Mouse (Mus musculus) kidney, embryonic 15.5 days (tissue): ENCODE measurements around the gene Gm9573. TPM values are rescaled to one million over a fixed set of nuclear protein-coding genes. Genes with fewer than 3 reads are reported as not detected.
A peak's percentile ranks its signal among the peaks of the same experiment; 100 is the strongest.

Experiments
- ATAC-seq: fragments of 200-750 bp; cut with Nextera tagmentation; replicated peaks from 2 replicates; pipeline ENCODE4 v1.8.0; 2017; ENCODE audit warnings: moderate TSS enrichment; ENCODE audit not compliant: low FRiP score
- H3K27ac ChIP-seq: fragments of 300-500 bp; sonication (generic); 2 replicates; pipeline ENCODE4 v1.5.1; 2015; ENCODE audit warnings: mild to moderate bottlenecking, inconsistent platforms
- H3K27me3 ChIP-seq: fragments of 300-500 bp; sonication (generic); 2 replicates; pipeline ENCODE4 v1.6.1; 2015; ENCODE audit warnings: inconsistent platforms
- H3K36me3 ChIP-seq: fragments of 300-500 bp; sonication (generic); 2 replicates; pipeline ENCODE4 v1.6.1; 2015; ENCODE audit warnings: inconsistent platforms
- H3K4me1 ChIP-seq: fragments of 300-500 bp; sonication (generic); 2 replicates; pipeline ENCODE4 v1.6.1; 2015; ENCODE audit warnings: inconsistent platforms
- H3K4me2 ChIP-seq: fragments of 300-500 bp; sonication (generic); 2 replicates; pipeline ENCODE4 v1.6.1; 2015; ENCODE audit warnings: moderate library complexity, mild to moderate bottlenecking, inconsistent platforms
- H3K4me3 ChIP-seq: fragments of 300-500 bp; sonication (generic); replicated peaks from 2 replicates; pipeline ENCODE4 v1.5.1; 2015; ENCODE audit warnings: mild to moderate bottlenecking, inconsistent platforms
- H3K9ac ChIP-seq: fragments of 300-500 bp; sonication (generic); 2 replicates; pipeline ENCODE4 v1.6.1; 2015; ENCODE audit warnings: mild to moderate bottlenecking, inconsistent platforms
- H3K9me3 ChIP-seq: fragments of 300-500 bp; sonication (generic); replicated peaks from 2 replicates; pipeline ENCODE4 v1.6.1; 2016; ENCODE audit warnings: inconsistent platforms
- WGBS: fragments of 180-500 bp; shearing (Covaris S2); methylation state at CpG from one replicate; pipeline ENCODE4 v1.1.7; 2015; ENCODE audit warnings: mixed read lengths; 5-methylcytosine and 5-hydroxymethylcytosine counted together
- polyA plus RNA-seq: library from polyadenylated mRNA; unstranded; fragments of >200 nt; fragmentation: Nextera tagmentation; extraction: Ambion mirVana; gene quantifications from 2 replicates; pipeline ENCODE4 v1.2.1, GENCODE M21; 2015

Gene Gm9573
- not detected in 2 replicates for polyA plus RNA-seq

- Histone ChIP-seq H3K4me2 (no peak within 1 kb of the TSS), H3K27me3 (no peaks in the 10 kb centered on the region), H3K9me3 (no peaks in the 10 kb centered on the region), H3K9ac (no peak within 1 kb of the TSS), H3K27ac (no peak within 1 kb of the TSS), H3K4me3 (no peak within 1 kb of the TSS), H3K36me3 (no peaks in the 10 kb centered on the region), H3K4me1 (no peaks in the 10 kb centered on the region)
- WGBS: 85% methylated on average over 7 of the region's 7 CpGs
- no peak for ATAC-seq
Measured at GRCm38 (mm10) chr17:35626537-35626936, at the start of gene Gm9573. Gene Gm9573, minus strand, starts transcription at chr17:35626637.

GRCm38 (mm10) chr17:35673416-35674035, 47.1 kb upstream of the Gm9573 start, which contains the start of gene Gtf2h4:
Gene Gtf2h4, minus strand, starts transcription at chr17:35673739.
- peak; percentile 97 for ATAC-seq
- Histone ChIP-seq H3K4me2 (peak within 1 kb of the TSS; percentile 83), H3K27ac (peak within 1 kb of the TSS; percentile 59; the same call in 1 of the 2 replicates), H3K36me3 (peaks cover 18% of the 10 kb centered on the region; the same call in 1 of the 2 replicates), H3K27me3 (no peaks in the 10 kb centered on the region), H3K9ac (peak within 1 kb of the TSS; percentile 89), H3K9me3 (no peaks in the 10 kb centered on the region), H3K4me3 (peak within 1 kb of the TSS; percentile 79), H3K4me1 (peaks cover 11% of the 10 kb centered on the region)
- WGBS: 1% methylated on average over 23 of the region's 23 CpGs

- no peak for ATAC-seq
- peak overlapping the region; percentile 79; the same call in 1 of the 2 replicates for H3K4me3 ChIP-seq
- H3K4me1 ChIP-seq: peaks cover 15% of the 10 kb centered on the region
- peak overlapping the region; percentile 83 for H3K4me2 ChIP-seq
- WGBS: 87% methylated on average over 6 of the region's 6 CpGs
- H3K36me3 ChIP-seq: peaks cover 18% of the 10 kb centered on the region; the same call in 1 of the 2 replicates
- no peak overlapping the region for H3K27ac ChIP-seq
- no peaks in the 10 kb centered on the region for H3K9me3 ChIP-seq
- peak overlapping the region; percentile 89 for H3K9ac ChIP-seq
- no peaks in the 10 kb centered on the region for H3K27me3 ChIP-seq
Measured at GRCm38 (mm10) chr17:35672527-35672926, 46.1 kb upstream of the Gm9573 start.

GRCm38 (mm10) chr17:35671846-35672245, 45.4 kb upstream of the Gm9573 start:
- H3K27ac ChIP-seq: no peak overlapping the region
- no peaks in the 10 kb centered on the region for H3K9me3 ChIP-seq
- no peak overlapping the region for H3K4me2 ChIP-seq
- peaks cover 18% of the 10 kb centered on the region; the same call in 1 of the 2 replicates for H3K36me3 ChIP-seq
- WGBS: 91% methylated on average over 6 of the region's 6 CpGs
- H3K4me3 ChIP-seq: no peak overlapping the region
- H3K4me1 ChIP-seq: peaks cover 17% of the 10 kb centered on the region
- no peak overlapping the region for H3K9ac ChIP-seq
- no peak for ATAC-seq
- H3K27me3 ChIP-seq: no peaks in the 10 kb centered on the region

GRCm38 (mm10) chr17:35669731-35670130, 43.3 kb upstream of the Gm9573 start:
- peaks cover 28% of the 10 kb centered on the region; the same call in 1 of the 2 replicates for H3K36me3 ChIP-seq
- ATAC-seq: no peak
- H3K27me3 ChIP-seq: no peaks in the 10 kb centered on the region
- H3K4me1 ChIP-seq: peaks cover 32% of the 10 kb centered on the region
- no peak overlapping the region for H3K4me2 ChIP-seq
- H3K27ac ChIP-seq: no peak overlapping the region
- H3K9ac ChIP-seq: no peak overlapping the region
- no peak overlapping the region for H3K4me3 ChIP-seq
- WGBS: 92% methylated on average over 9 of the region's 9 CpGs
- no peaks in the 10 kb centered on the region for H3K9me3 ChIP-seq

- under 1% methylated on average over 61 of the region's 61 CpGs for WGBS
- peak within 1 kb of the TSS; percentile 82 for H3K4me3 ChIP-seq
- H3K27ac ChIP-seq: peak within 1 kb of the TSS; percentile 90
- peak within 1 kb of the TSS; percentile 91 for H3K4me2 ChIP-seq
- no peaks in the 10 kb centered on the region for H3K9me3 ChIP-seq
- H3K4me1 ChIP-seq: peaks cover 24% of the 10 kb centered on the region
- peak within 1 kb of the TSS; percentile 88 for H3K9ac ChIP-seq
- peaks cover 47% of the 10 kb centered on the region for H3K36me3 ChIP-seq
- peak; percentile 84 for ATAC-seq
- H3K27me3 ChIP-seq: no peaks in the 10 kb centered on the region
Measured at GRCm38 (mm10) chr17:35667334-35668065, 41.1 kb upstream of the Gm9573 start, which contains the start of gene Vars2. Gene Vars2, minus strand, starts transcription at chr17:35667592.

- 1% methylated on average over 13 of the region's 13 CpGs for WGBS
- peak overlapping the region; percentile 88 for H3K9ac ChIP-seq
- H3K4me1 ChIP-seq: peaks cover 21% of the 10 kb centered on the region
- peak; percentile 70 for ATAC-seq
- H3K4me2 ChIP-seq: peak overlapping the region; percentile 91
- peak overlapping the region; percentile 90 for H3K27ac ChIP-seq
- H3K27me3 ChIP-seq: no peaks in the 10 kb centered on the region
- peaks cover 49% of the 10 kb centered on the region for H3K36me3 ChIP-seq
- H3K9me3 ChIP-seq: no peaks in the 10 kb centered on the region
- H3K4me3 ChIP-seq: peak overlapping the region; percentile 82
Measured at GRCm38 (mm10) chr17:35666851-35667256, 40.4 kb upstream of the Gm9573 start.

- 77% methylated on average over 17 of the region's 17 CpGs for WGBS
- Histone ChIP-seq H3K27ac (no peak overlapping the region), H3K4me3 (peak overlapping the region; percentile 82; the same call in 1 of the 2 replicates), H3K36me3 (peaks cover 55% of the 10 kb centered on the region), H3K4me2 (peak overlapping the region; percentile 14; the same call in 1 of the 2 replicates), H3K9me3 (no peaks in the 10 kb centered on the region), H3K27me3 (no peaks in the 10 kb centered on the region), H3K9ac (peak overlapping the region; percentile 17; the same call in 1 of the 2 replicates), H3K4me1 (peaks cover 21% of the 10 kb centered on the region)
- ATAC-seq: peak; percentile 18; the same call in 1 of the 2 replicates
Measured at GRCm38 (mm10) chr17:35665957-35666515, 39.6 kb upstream of the Gm9573 start.

- H3K4me3 ChIP-seq: no peak overlapping the region
- H3K36me3 ChIP-seq: peaks cover 35% of the 10 kb centered on the region
- H3K4me1 ChIP-seq: peaks cover 26% of the 10 kb centered on the region
- no peak for ATAC-seq
- WGBS: 86% methylated on average over 2 of the region's 2 CpGs
- no peak overlapping the region for H3K9ac ChIP-seq
- H3K27me3 ChIP-seq: no peaks in the 10 kb centered on the region
- no peaks in the 10 kb centered on the region for H3K9me3 ChIP-seq
- H3K4me2 ChIP-seq: no peak overlapping the region
- peak overlapping the region; percentile 59 for H3K27ac ChIP-seq
Measured at GRCm38 (mm10) chr17:35653086-35653485, 26.6 kb upstream of the Gm9573 start.

GRCm38 (mm10) chr17:35649429-35649828, 23.0 kb upstream of the Gm9573 start:
- 53% methylated on average over 2 of the region's 2 CpGs for WGBS
- H3K9ac ChIP-seq: no peak overlapping the region
- H3K4me2 ChIP-seq: no peak overlapping the region
- H3K36me3 ChIP-seq: no peaks in the 10 kb centered on the region
- peaks cover 26% of the 10 kb centered on the region for H3K4me1 ChIP-seq
- no peaks in the 10 kb centered on the region for H3K9me3 ChIP-seq
- peak; percentile 69 for ATAC-seq
- H3K4me3 ChIP-seq: no peak overlapping the region
- H3K27ac ChIP-seq: peak overlapping the region; percentile 85
- H3K27me3 ChIP-seq: no peaks in the 10 kb centered on the region

- WGBS: 62% methylated on average over 13 of the region's 13 CpGs
Measured at GRCm38 (mm10) chr17:35643609-35644236, 17.3 kb upstream of the Gm9573 start, which contains the start of gene Mucl3. Gene Mucl3, minus strand, starts transcription at chr17:35643695.

More at GRCm38 (mm10) chr17:35643609-35644236, 17.3 kb upstream of the Gm9573 start, which contains the start of gene Mucl3:
- Histone ChIP-seq H3K4me2 (no peak within 1 kb of the TSS), H3K36me3 (no peaks in the 10 kb centered on the region), H3K9ac (no peak within 1 kb of the TSS), H3K27me3 (no peaks in the 10 kb centered on the region), H3K4me3 (no peak within 1 kb of the TSS), H3K4me1 (no peaks in the 10 kb centered on the region), H3K27ac (no peak within 1 kb of the TSS), H3K9me3 (no peaks in the 10 kb centered on the region)
- ATAC-seq: 0 out of 2 replicates have a peak, but pooled peaks have one; percentile 46
